Mouse (Mus musculus) midbrain, embryonic 14.5 days (tissue): ENCODE results near the gene Col11a2. TPM values are rescaled to one million over a fixed set of nuclear protein-coding genes. Genes with fewer than 3 reads are reported as not detected.

Experiments
- ATAC-seq: fragments of 200-750 bp; cut with Nextera tagmentation; 2 replicates; pipeline ENCODE4 v1.8.0; 2017; ENCODE audit warnings: moderate number of reproducible peaks, moderate library complexity; ENCODE audit not compliant: low FRiP score, low TSS enrichment
- DNase-seq: peaks from one replicate; pipeline ENCODE4 v3.0.0-alpha.2; 2015
- H3K27ac ChIP-seq: fragments of 300-500 bp; sonication (generic); replicated peaks from 2 replicates; pipeline ENCODE4 v1.5.1; 2014; ENCODE audit warnings: mild to moderate bottlenecking, low read depth, low read length, moderate library complexity
- H3K27me3 ChIP-seq: fragments of 300-500 bp; sonication (generic); 2 replicates; pipeline ENCODE4 v1.6.1; 2014; ENCODE audit warnings: low read length, control low read depth, mixed read lengths; ENCODE audit not compliant: control insufficient read depth, insufficient read depth
- H3K36me3 ChIP-seq: fragments of 300-500 bp; sonication (generic); 2 replicates; pipeline ENCODE4 v1.6.1; 2014; ENCODE audit warnings: low read length, control low read depth; ENCODE audit not compliant: control insufficient read depth, insufficient read depth
- H3K4me1 ChIP-seq: fragments of 300-500 bp; sonication (generic); 2 replicates; pipeline ENCODE4 v1.6.1; 2014; ENCODE audit warnings: mild to moderate bottlenecking, antibody characterized with exemption, low read length, control low read depth; ENCODE audit not compliant: control insufficient read depth, insufficient read depth
- H3K4me2 ChIP-seq: fragments of 300-500 bp; sonication (generic); 2 replicates; pipeline ENCODE4 v1.6.1; 2014; ENCODE audit warnings: mild to moderate bottlenecking, low read length, moderate library complexity
- H3K4me3 ChIP-seq: fragments of 300-500 bp; sonication (generic); replicated peaks from 2 replicates; pipeline ENCODE4 v1.5.1; 2014; ENCODE audit warnings: low read depth, low read length
- H3K9ac ChIP-seq: fragments of 300-500 bp; sonication (generic); replicated peaks from 2 replicates; pipeline ENCODE4 v1.6.1; 2014; ENCODE audit warnings: mild to moderate bottlenecking, low read length, moderate library complexity
- H3K9me3 ChIP-seq: fragments of 300-500 bp; sonication (generic); 2 replicates; pipeline ENCODE4 v1.6.1; 2016; ENCODE audit warnings: low read length, control low read depth, mixed read lengths; ENCODE audit not compliant: control insufficient read depth
- WGBS: fragments of 180-500 bp; shearing (Covaris S2); extraction: QIAGEN DNeasy Blood & Tissue Kit; methylation state at CpG from one replicate; pipeline ENCODE4 v1.1.7; 2014; 5-methylcytosine and 5-hydroxymethylcytosine counted together
- polyA plus RNA-seq: library from polyadenylated mRNA; unstranded; fragments of >200 nt; fragmentation: Nextera tagmentation; extraction: Ambion mirVana; gene quantifications from 2 replicates; pipeline ENCODE4 v1.2.1, GENCODE M21; 2014

Col11a2 gene
- polyA plus RNA-seq, 1 experiment from 2014 or later: 2.4 TPM

- Histone ChIP-seq H3K36me3 (no peaks in the 10 kb centered on the region), H3K4me2 (no peak overlapping the region), H3K4me1 (no peaks in the 10 kb centered on the region), H3K4me3 (no peak overlapping the region), H3K9ac (no peak overlapping the region), H3K27ac (no peak overlapping the region), H3K27me3 (no peaks in the 10 kb centered on the region), H3K9me3 (no peaks in the 10 kb centered on the region)
- DNase-seq: no peak
- WGBS: 89% methylated on average over 11 of the region's 11 CpGs
- no peak for ATAC-seq
Measured at GRCm38 (mm10) chr17:34088124-34088523, 48.9 kb downstream of the Col11a2 start.

GRCm38 (mm10) chr17:34090923-34091322, 51.7 kb downstream of the Col11a2 start:
- DNase-seq: no peak
- Histone ChIP-seq H3K27ac (no peak overlapping the region), H3K4me3 (no peak overlapping the region), H3K4me2 (no peak overlapping the region), H3K4me1 (no peaks in the 10 kb centered on the region), H3K9me3 (no peaks in the 10 kb centered on the region), H3K9ac (no peak overlapping the region), H3K27me3 (no peaks in the 10 kb centered on the region), H3K36me3 (no peaks in the 10 kb centered on the region)
- 51% methylated on average over 7 of the region's 7 CpGs for WGBS
- ATAC-seq: no peak

- 49% methylated on average over 11 of the region's 11 CpGs for WGBS
- ATAC-seq: no peak
- no peaks in the 10 kb centered on the region for H3K9me3 ChIP-seq
- H3K27ac ChIP-seq: no peak within 1 kb of the TSS
- no peaks in the 10 kb centered on the region for H3K27me3 ChIP-seq
- H3K4me3 ChIP-seq: no peak within 1 kb of the TSS
- H3K4me1 ChIP-seq: no peaks in the 10 kb centered on the region
- no peak within 1 kb of the TSS for H3K9ac ChIP-seq
- no peak within 1 kb of the TSS for H3K4me2 ChIP-seq
- DNase-seq: no peak
- no peaks in the 10 kb centered on the region for H3K36me3 ChIP-seq
Measured at GRCm38 (mm10) chr17:34092197-34092875, 53.1 kb downstream of the Col11a2 start, which contains the start of gene H2-Oa. TSS of gene H2-Oa (plus strand) at chr17:34092340.

- Histone ChIP-seq H3K36me3 (no peaks in the 10 kb centered on the region), H3K4me2 (no peak overlapping the region), H3K4me3 (no peak overlapping the region), H3K9ac (no peak overlapping the region), H3K9me3 (no peaks in the 10 kb centered on the region), H3K27ac (no peak overlapping the region), H3K4me1 (no peaks in the 10 kb centered on the region), H3K27me3 (no peaks in the 10 kb centered on the region)
- ATAC-seq (no peak), DNase-seq (no peak)
- 27% methylated on average over 7 of the region's 7 CpGs for WGBS
Measured at GRCm38 (mm10) chr17:34093199-34093874, 54.1 kb downstream of the Col11a2 start.

- Histone ChIP-seq H3K27me3 (no peaks in the 10 kb centered on the region), H3K9me3 (no peaks in the 10 kb centered on the region), H3K4me3 (no peak overlapping the region), H3K4me1 (no peaks in the 10 kb centered on the region), H3K4me2 (no peak overlapping the region), H3K9ac (no peak overlapping the region), H3K27ac (no peak overlapping the region), H3K36me3 (no peaks in the 10 kb centered on the region)
- DNase-seq (no peak), ATAC-seq (no peak)
- WGBS: 86% methylated on average over 27 of the region's 27 CpGs
Measured at GRCm38 (mm10) chr17:34094283-34095035, 55.2 kb downstream of the Col11a2 start.

GRCm38 (mm10) chr17:34096497-34097010, 57.3 kb downstream of the Col11a2 start:
- Histone ChIP-seq H3K9me3 (no peaks in the 10 kb centered on the region), H3K27me3 (no peaks in the 10 kb centered on the region), H3K4me3 (no peak overlapping the region), H3K27ac (no peak overlapping the region), H3K4me1 (no peaks in the 10 kb centered on the region), H3K4me2 (no peak overlapping the region), H3K36me3 (no peaks in the 10 kb centered on the region), H3K9ac (no peak overlapping the region)
- 83% methylated on average over 3 of the region's 3 CpGs for WGBS
- no peak for DNase-seq
- ATAC-seq: no peak

GRCm38 (mm10) chr17:34097272-34097671, 58.0 kb downstream of the Col11a2 start:
- no peak overlapping the region for H3K27ac ChIP-seq
- H3K36me3 ChIP-seq: no peaks in the 10 kb centered on the region
- no peaks in the 10 kb centered on the region for H3K27me3 ChIP-seq
- H3K9me3 ChIP-seq: no peaks in the 10 kb centered on the region
- no peak overlapping the region for H3K4me2 ChIP-seq
- H3K4me1 ChIP-seq: no peaks in the 10 kb centered on the region
- ATAC-seq: no peak
- 74% methylated on average over 5 of the region's 5 CpGs for WGBS
- H3K9ac ChIP-seq: no peak overlapping the region
- no peak overlapping the region for H3K4me3 ChIP-seq
- no peak for DNase-seq

- H3K4me3 ChIP-seq: no peak overlapping the region
Measured at GRCm38 (mm10) chr17:34098709-34099479, 59.7 kb downstream of the Col11a2 start.

More at GRCm38 (mm10) chr17:34098709-34099479, 59.7 kb downstream of the Col11a2 start:
- H3K9ac ChIP-seq: no peak overlapping the region
- DNase-seq: no peak
- no peaks in the 10 kb centered on the region for H3K27me3 ChIP-seq
- ATAC-seq: no peak
- H3K27ac ChIP-seq: no peak overlapping the region
- no peaks in the 10 kb centered on the region for H3K4me1 ChIP-seq
- no peaks in the 10 kb centered on the region for H3K9me3 ChIP-seq
- no peaks in the 10 kb centered on the region for H3K36me3 ChIP-seq
- H3K4me2 ChIP-seq: no peak overlapping the region
- 67% methylated on average over 10 of the region's 10 CpGs for WGBS
